Mouse (Mus musculus) testis, adult 2 months (tissue): Measurements from ENCODE around the gene Acsl6. TPM values are rescaled to one million over a fixed set of nuclear protein-coding genes. Genes with fewer than 3 reads are reported as not detected.
A peak's percentile ranks its signal among the peaks of the same experiment; 100 is the strongest.

ENCODE experiments used
- H3K27ac ChIP-seq: fragments of 200-500 bp; 2 replicates; pipeline ENCODE4 v1.5.1; 2012; ENCODE audit warnings: low read depth, low read length; ENCODE audit not compliant: control insufficient read depth, insufficient read depth
- H3K27me3 ChIP-seq: fragments of 200-500 bp; 2 replicates; pipeline ENCODE4 v1.6.1; 2012; ENCODE audit warnings: mild to moderate bottlenecking, low read length, moderate library complexity; ENCODE audit not compliant: control insufficient read depth, insufficient read depth
- H3K36me3 ChIP-seq: fragments of 200-500 bp; 2 replicates; pipeline ENCODE4 v1.6.1; 2012; ENCODE audit warnings: mild to moderate bottlenecking, low read length; ENCODE audit not compliant: control insufficient read depth, insufficient read depth
- H3K4me1 ChIP-seq: fragments of 200-500 bp; 2 replicates; pipeline ENCODE4 v1.6.1; 2012; ENCODE audit warnings: low read length; ENCODE audit not compliant: control insufficient read depth, insufficient read depth
- H3K4me3 ChIP-seq: fragments of 200-500 bp; 2 replicates; pipeline ENCODE4 v1.5.1; 2012; ENCODE audit warnings: low read depth, mild to moderate bottlenecking, low read length, moderate library complexity, mixed read lengths; ENCODE audit not compliant: control insufficient read depth
- CTCF ChIP-seq: fragments of 200-500 bp; IDR thresholded peaks from 2 replicates; pipeline ENCODE4 v1.5.1; 2012; ENCODE audit warnings: low read depth, mild to moderate bottlenecking, inconsistent platforms, low read length, moderate library complexity; ENCODE audit not compliant: control insufficient read depth, insufficient read depth, insufficient replicate concordance
- POLR2A ChIP-seq: fragments of 200-500 bp; IDR thresholded peaks from 2 replicates; pipeline ENCODE4 v1.6.1; 2012; ENCODE audit warnings: low read depth, mild to moderate bottlenecking, inconsistent platforms, low read length, moderate library complexity; ENCODE audit not compliant: control insufficient read depth
- polyA plus RNA-seq: library from polyadenylated mRNA; depleted of rRNA; stranded (reverse); fragments of >200 nt; gene quantifications from 2 replicates; pipeline ENCODE4 v1.2.3, GENCODE M21; 2012

The Acsl6 gene
- polyA plus RNA-seq, 1 experiment = 84.2 TPM

GRCm38 (mm10) chr11:54298777-54299176 is 4.8 kb upstream of the Acsl6 start:
- Histone ChIP-seq H3K27me3 (no peaks in the 10 kb centered on the region), H3K36me3 (no peaks in the 10 kb centered on the region), H3K27ac (no peak overlapping the region), H3K4me3 (no peak overlapping the region), H3K4me1 (peaks cover 5% of the 10 kb centered on the region)
- TF ChIP-seq POLR2A (no peak), CTCF (no peak)

GRCm38 (mm10) chr11:54301994-54302393 is 1.6 kb upstream of the Acsl6 start:
- no peak for TF ChIP-seq POLR2A
- no peak for TF ChIP-seq CTCF
- Histone ChIP-seq H3K4me1 (peaks cover 17% of the 10 kb centered on the region), H3K27me3 (no peaks in the 10 kb centered on the region), H3K27ac (no peak overlapping the region), H3K36me3 (no peaks in the 10 kb centered on the region), H3K4me3 (no peak overlapping the region)

- Histone ChIP-seq H3K27me3 (no peaks in the 10 kb centered on the region), H3K4me1 (peaks cover 17% of the 10 kb centered on the region), H3K4me3 (no peak overlapping the region), H3K36me3 (no peaks in the 10 kb centered on the region), H3K27ac (no peak overlapping the region)
- no peak for TF ChIP-seq CTCF
- no peak for TF ChIP-seq POLR2A
Measured at GRCm38 (mm10) chr11:54302606-54303005, 992 bp upstream of the Acsl6 start.

- Histone ChIP-seq H3K4me3 (peak overlapping the region; percentile 75), H3K27me3 (no peaks in the 10 kb centered on the region), H3K36me3 (no peaks in the 10 kb centered on the region), H3K4me1 (peaks cover 17% of the 10 kb centered on the region), H3K27ac (peak overlapping the region; percentile 51; the same call in 1 of the 2 replicates)
- TF ChIP-seq CTCF (no peak), POLR2A (no peak)
Measured at GRCm38 (mm10) chr11:54303076-54303727, 396 bp upstream of the Acsl6 start.

- Histone ChIP-seq H3K4me1 (peaks cover 17% of the 10 kb centered on the region), H3K4me3 (peak overlapping the region; percentile 91), H3K27ac (peak overlapping the region; percentile 72), H3K27me3 (no peaks in the 10 kb centered on the region), H3K36me3 (no peaks in the 10 kb centered on the region)
- TF ChIP-seq CTCF = no peak
- TF ChIP-seq POLR2A = no peak
Measured at GRCm38 (mm10) chr11:54304471-54304873, 874 bp downstream of the Acsl6 start.

- TF ChIP-seq CTCF = no peak
- no peak for TF ChIP-seq POLR2A
- Histone ChIP-seq H3K36me3 (no peaks in the 10 kb centered on the region), H3K27ac (no peak overlapping the region), H3K27me3 (no peaks in the 10 kb centered on the region), H3K4me1 (peaks cover 17% of the 10 kb centered on the region), H3K4me3 (peak overlapping the region; percentile 25)
Measured at GRCm38 (mm10) chr11:54305331-54305730, 1.7 kb downstream of the Acsl6 start.

- no peak overlapping the region for H3K27ac ChIP-seq
- H3K27me3 ChIP-seq = no peaks in the 10 kb centered on the region
- H3K4me3 ChIP-seq = no peak overlapping the region
- no peaks in the 10 kb centered on the region for H3K36me3 ChIP-seq
- TF ChIP-seq POLR2A (no peak), CTCF (peak; percentile 66; the same call in 1 of the 2 replicates)
- peaks cover 17% of the 10 kb centered on the region for H3K4me1 ChIP-seq
Measured at GRCm38 (mm10) chr11:54307139-54307816, 3.7 kb downstream of the Acsl6 start.
